Mouse (Mus musculus) T-helper 1 cell (primary cell): Measurements from ENCODE around the gene Chgb.

ENCODE experiments used
- in situ Hi-C: fragments of 300-600 bp; cut with MboI, MseI; formaldehyde crosslinking; loops from one replicate; pipeline ENCODE4 v1.15.1; 2025; ENCODE audit warnings: high pct_unique_total_duplicates

The Chgb gene

GRCm38 (mm10) chr2:132780978-132781377 lies at the start of gene Chgb:
Chgb (plus strand) TSS chr2:132781278.
- in situ Hi-C loops: no loop called here

- in situ Hi-C loops: no loop called here
Measured at GRCm38 (mm10) chr2:132732940-132733339, 48.1 kb upstream of the Chgb start.

- in situ Hi-C loops: no loop called here
Measured at GRCm38 (mm10) chr2:132733603-132734573, 47.2 kb upstream of the Chgb start.

GRCm38 (mm10) chr2:132738816-132739432 lies 42.2 kb upstream of the Chgb start:
- in situ Hi-C loops: no loop called here

GRCm38 (mm10) chr2:132741862-132742347 lies 39.2 kb upstream of the Chgb start:
- in situ Hi-C loops: no loop called here

- in situ Hi-C loops: no loop called here
Measured at GRCm38 (mm10) chr2:132744866-132745265, 36.2 kb upstream of the Chgb start.

- in situ Hi-C loops: no loop called here
Measured at GRCm38 (mm10) chr2:132746108-132746507, 35.0 kb upstream of the Chgb start.

- in situ Hi-C loops: no loop called here
Measured at GRCm38 (mm10) chr2:132750726-132751125, 30.4 kb upstream of the Chgb start.

- in situ Hi-C loops: no loop called here
Measured at GRCm38 (mm10) chr2:132751141-132752066, 29.7 kb upstream of the Chgb start.

GRCm38 (mm10) chr2:132752398-132752797 lies 28.7 kb upstream of the Chgb start:
- in situ Hi-C loops: no loop called here

- in situ Hi-C loops: no loop called here
Measured at GRCm38 (mm10) chr2:132753137-132753536, 27.9 kb upstream of the Chgb start.

GRCm38 (mm10) chr2:132757911-132758310 lies 23.2 kb upstream of the Chgb start:
- in situ Hi-C loops: no loop called here

GRCm38 (mm10) chr2:132770822-132771221 lies 10.3 kb upstream of the Chgb start:
- in situ Hi-C loops: no loop called here

- in situ Hi-C loops: no loop called here
Measured at GRCm38 (mm10) chr2:132781439-132782068, 476 bp downstream of the Chgb start.

GRCm38 (mm10) chr2:132784039-132784438 lies 3.0 kb downstream of the Chgb start:
- in situ Hi-C loops: no loop called here

GRCm38 (mm10) chr2:132793441-132794203 lies 12.5 kb downstream of the Chgb start:
- in situ Hi-C loops: no loop called here

GRCm38 (mm10) chr2:132794204-132794586 lies 13.1 kb downstream of the Chgb start:
- in situ Hi-C loops: no loop called here

- in situ Hi-C loops: no loop called here
Measured at GRCm38 (mm10) chr2:132802976-132803375, 21.9 kb downstream of the Chgb start.

- in situ Hi-C loops: loop anchor here (5.0 kb wide), 1 partner anchor 303 kb away; no protein-coding TSS in a partner anchor
Measured at GRCm38 (mm10) chr2:132815608-132816314, 34.7 kb downstream of the Chgb start, which contains the start of the genes Trmt6 and Mcm8. Trmt6 (minus strand) TSS chr2:132816055. Mcm8 (plus strand) TSS chr2:132816141.
